Mouse (Mus musculus) heart, postnatal 0 days (tissue): ENCODE results near the gene A930033H14Rik. TPM values are rescaled to one million over a fixed set of nuclear protein-coding genes. Genes with fewer than 3 reads are reported as not detected.
A peak's percentile ranks its signal among the peaks of the same experiment; 100 is the strongest.

ENCODE experiments used
- ATAC-seq: fragments of 200-750 bp; cut with Nextera tagmentation; 2 replicates; pipeline ENCODE4 v1.8.0; 2017; ENCODE audit warnings: low read depth, moderate number of reproducible peaks, moderate library complexity; ENCODE audit not compliant: insufficient read depth
- DNase-seq: peaks from one replicate; pipeline ENCODE4 v3.0.0-alpha.2; 2016; ENCODE audit warnings: low spot score
- H3K27ac ChIP-seq: fragments of 300-500 bp; sonication (generic); 2 replicates; pipeline ENCODE4 v1.5.1; 2014; ENCODE audit warnings: low read depth, mild to moderate bottlenecking
- H3K27me3 ChIP-seq: fragments of 300-500 bp; sonication (generic); 2 replicates; pipeline ENCODE4 v1.6.1; 2014; ENCODE audit warnings: low read length, mixed read lengths; ENCODE audit not compliant: control insufficient read depth, insufficient read depth
- H3K36me3 ChIP-seq: fragments of 300-500 bp; sonication (generic); replicated peaks from 2 replicates; pipeline ENCODE4 v1.6.1; 2014; ENCODE audit warnings: low read length, mixed read lengths; ENCODE audit not compliant: control insufficient read depth, insufficient read depth
- H3K4me1 ChIP-seq: fragments of 300-500 bp; sonication (generic); 2 replicates; pipeline ENCODE4 v1.6.1; 2014; ENCODE audit warnings: antibody characterized with exemption; ENCODE audit not compliant: control insufficient read depth, insufficient read depth
- H3K4me2 ChIP-seq: fragments of 300-500 bp; sonication (generic); 2 replicates; pipeline ENCODE4 v1.6.1; 2014; ENCODE audit warnings: low read depth, mild to moderate bottlenecking, low read length, moderate library complexity
- H3K4me3 ChIP-seq: fragments of 300-500 bp; sonication (generic); 2 replicates; pipeline ENCODE4 v1.5.1; 2014; ENCODE audit warnings: low read depth, low read length
- H3K9ac ChIP-seq: fragments of 300-500 bp; sonication (generic); replicated peaks from 2 replicates; pipeline ENCODE4 v1.6.1; 2014; ENCODE audit warnings: low read depth, low read length, mixed read lengths
- H3K9me3 ChIP-seq: fragments of 300-500 bp; sonication (generic); replicated peaks from 2 replicates; pipeline ENCODE4 v1.6.1; 2016; ENCODE audit warnings: low read length; ENCODE audit not compliant: control insufficient read depth
- CTCF ChIP-seq: IDR thresholded peaks from 2 replicates; pipeline ENCODE4 v1.5.1; 2016; ENCODE audit warnings: antibody characterized with exemption, control low read depth, low read depth
- EP300 ChIP-seq: IDR thresholded peaks from 2 replicates; pipeline ENCODE4 v1.6.1; 2016; ENCODE audit warnings: antibody characterized with exemption, low read depth
- WGBS: fragments of 180-500 bp; shearing (Covaris S2); extraction: QIAGEN DNeasy Blood & Tissue Kit; methylation state at CpG from one replicate; pipeline ENCODE4 v1.1.7; 2014; 5-methylcytosine and 5-hydroxymethylcytosine counted together
- polyA plus RNA-seq: library from polyadenylated mRNA; unstranded; fragments of >200 nt; fragmentation: Nextera tagmentation; extraction: Ambion mirVana; gene quantifications from 2 replicates; pipeline ENCODE4 v1.2.1, GENCODE M21; 2015
- total RNA-seq: library from RNA; depleted of rRNA; stranded (reverse); fragments of >200 nt; gene quantifications from 2 replicates; pipeline ENCODE4 v1.2.3, GENCODE M21; 2014; ENCODE audit warnings: low replicate concordance

The A930033H14Rik gene
- total and polyA plus RNA-seq, 2 experiments from 2014 or later, result 1.5 to 2.3 TPM

GRCm38 (mm10) chr10:69180997-69181396 is 31.9 kb downstream of the A930033H14Rik start:
- Histone ChIP-seq H3K27me3 (no peaks in the 10 kb centered on the region), H3K4me1 (no peaks in the 10 kb centered on the region), H3K27ac (no peak overlapping the region), H3K36me3 (no peaks in the 10 kb centered on the region), H3K9ac (no peak overlapping the region), H3K9me3 (no peaks in the 10 kb centered on the region), H3K4me3 (no peak overlapping the region), H3K4me2 (no peak overlapping the region)
- WGBS, result 61% methylated on average over 3 of the region's 3 CpGs
- TF ChIP-seq EP300 (no peak), CTCF (no peak)
- DNase-seq (no peak), ATAC-seq (no peak)

GRCm38 (mm10) chr10:69179341-69179740 is 33.6 kb downstream of the A930033H14Rik start:
- H3K27me3 ChIP-seq, result no peaks in the 10 kb centered on the region
- H3K9ac ChIP-seq, result no peak overlapping the region
- H3K4me2 ChIP-seq, result no peak overlapping the region
- TF ChIP-seq EP300 (no peak), CTCF (no peak)
- DNase-seq (no peak), ATAC-seq (no peak)
- H3K9me3 ChIP-seq, result no peaks in the 10 kb centered on the region
- H3K4me3 ChIP-seq, result no peak overlapping the region
- no peaks in the 10 kb centered on the region for H3K36me3 ChIP-seq
- H3K4me1 ChIP-seq, result no peaks in the 10 kb centered on the region
- H3K27ac ChIP-seq, result no peak overlapping the region
- 90% methylated on average over 1 of the region's 1 CpGs for WGBS

DNA sequence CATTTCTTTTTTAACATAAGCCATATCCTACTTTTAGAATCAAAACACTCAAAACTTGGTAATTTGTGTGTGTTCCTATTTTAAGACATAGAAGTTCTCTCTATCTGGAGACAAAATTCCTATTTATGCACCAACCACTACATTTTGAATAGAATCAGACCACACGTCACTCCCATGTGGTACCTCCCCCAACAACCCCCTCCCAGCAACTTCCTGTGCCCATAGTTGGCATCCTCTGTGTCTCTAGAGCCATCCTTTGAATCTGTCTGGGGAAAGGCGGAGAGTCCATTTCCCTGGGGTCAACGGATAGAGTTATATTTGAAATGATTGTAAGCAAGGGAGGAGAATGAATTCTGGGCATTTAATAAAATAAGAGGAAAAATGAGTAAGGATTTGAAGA is 36.8 kb downstream of the A930033H14Rik start:
- H3K4me1 ChIP-seq, result peaks cover 8% of the 10 kb centered on the region; the same call in 1 of the 2 replicates
- TF ChIP-seq EP300, result no peak
- no peak for TF ChIP-seq CTCF
- WGBS, result 59% methylated on average over 3 of the region's 3 CpGs
- no peak for ATAC-seq
- no peak overlapping the region for H3K9ac ChIP-seq
- no peaks in the 10 kb centered on the region for H3K36me3 ChIP-seq
- DNase-seq, result no peak
- no peaks in the 10 kb centered on the region for H3K27me3 ChIP-seq
- H3K4me3 ChIP-seq, result no peak overlapping the region
- H3K27ac ChIP-seq, result no peak overlapping the region
- no peaks in the 10 kb centered on the region for H3K9me3 ChIP-seq
- H3K4me2 ChIP-seq, result no peak overlapping the region

GRCm38 (mm10) chr10:69172412-69172811 is 40.5 kb downstream of the A930033H14Rik start:
- Histone ChIP-seq H3K4me1 (peaks cover 15% of the 10 kb centered on the region), H3K4me2 (no peak overlapping the region), H3K9me3 (no peaks in the 10 kb centered on the region), H3K9ac (no peak overlapping the region), H3K4me3 (no peak overlapping the region), H3K27me3 (no peaks in the 10 kb centered on the region), H3K27ac (peak overlapping the region; percentile 70), H3K36me3 (no peaks in the 10 kb centered on the region)
- WGBS, result 23% methylated on average over 3 of the region's 3 CpGs
- TF ChIP-seq CTCF (no peak), EP300 (0 out of 2 replicates have a peak, but pooled peaks have one; percentile 32)
- DNase-seq (peak; percentile 75), ATAC-seq (peak; percentile 63)

DNA sequence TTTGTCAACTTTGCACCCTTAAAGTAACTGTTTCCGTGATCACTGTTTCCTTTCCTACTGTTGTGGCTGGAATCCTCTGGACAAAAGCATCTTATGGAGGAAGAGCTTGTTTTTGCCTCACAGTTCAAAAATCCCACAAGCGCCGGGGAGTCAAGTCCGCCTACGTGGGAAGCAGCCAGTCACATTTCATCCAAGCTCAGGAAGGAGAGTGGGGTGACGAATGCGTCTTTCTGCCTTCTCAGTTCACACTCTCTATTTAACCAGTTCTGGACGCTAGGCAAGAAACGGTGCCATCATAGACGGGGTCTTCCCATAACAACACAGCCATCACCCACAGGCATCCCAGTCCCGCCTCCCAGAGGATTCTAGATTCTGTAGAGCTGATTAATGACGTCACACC is 46.4 kb downstream of the A930033H14Rik start:
- H3K36me3 ChIP-seq, result no peaks in the 10 kb centered on the region
- H3K4me2 ChIP-seq, result no peak overlapping the region
- DNase-seq (no peak), ATAC-seq (no peak)
- no peak overlapping the region for H3K27ac ChIP-seq
- TF ChIP-seq CTCF (no peak), EP300 (no peak)
- H3K27me3 ChIP-seq, result no peaks in the 10 kb centered on the region
- peaks cover 7% of the 10 kb centered on the region for H3K4me1 ChIP-seq
- 0 out of 2 replicates have a peak, but pooled peaks cover 3% of the 10 kb centered on the region for H3K9me3 ChIP-seq
- H3K9ac ChIP-seq, result no peak overlapping the region
- 69% methylated on average over 12 of the region's 12 CpGs for WGBS
- no peak overlapping the region for H3K4me3 ChIP-seq

GRCm38 (mm10) chr10:69165847-69166246 is 47.1 kb downstream of the A930033H14Rik start:
- no peak for ATAC-seq
- Histone ChIP-seq H3K27ac (no peak overlapping the region), H3K9ac (no peak overlapping the region), H3K36me3 (no peaks in the 10 kb centered on the region), H3K4me1 (peaks cover 7% of the 10 kb centered on the region), H3K4me2 (no peak overlapping the region), H3K4me3 (no peak overlapping the region), H3K9me3 (0 out of 2 replicates have a peak, but pooled peaks cover 3% of the 10 kb centered on the region), H3K27me3 (no peaks in the 10 kb centered on the region)
- WGBS, result 90% methylated on average over 3 of the region's 3 CpGs
- DNase-seq, result no peak
- no peak for TF ChIP-seq EP300
- TF ChIP-seq CTCF, result no peak
